Mouse (Mus musculus): ENCODE data around the gene Mylk4.

The Mylk4 gene

DNA sequence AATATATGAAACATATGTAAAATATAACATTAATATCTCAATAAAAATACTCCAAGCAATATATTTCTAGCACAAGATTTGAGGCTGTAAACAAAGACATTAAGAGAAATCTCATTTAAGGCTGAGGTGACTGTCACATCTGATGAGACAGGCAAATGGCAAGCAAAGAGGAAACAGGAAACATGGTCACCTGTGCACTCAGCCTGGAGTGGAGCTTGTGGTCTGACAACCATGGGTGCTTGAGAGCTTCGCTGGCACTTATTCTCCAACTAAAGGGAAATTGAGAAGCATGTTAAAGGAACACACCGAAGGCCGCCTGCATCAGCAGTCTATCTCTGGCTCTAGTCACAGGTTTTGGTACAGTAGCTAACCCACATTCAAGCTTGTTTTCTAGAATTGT, 71.2 kb downstream of the Mylk4 start:
- in situ Hi-C loops (cut with MseI, MboI): no loop called here

DNA sequence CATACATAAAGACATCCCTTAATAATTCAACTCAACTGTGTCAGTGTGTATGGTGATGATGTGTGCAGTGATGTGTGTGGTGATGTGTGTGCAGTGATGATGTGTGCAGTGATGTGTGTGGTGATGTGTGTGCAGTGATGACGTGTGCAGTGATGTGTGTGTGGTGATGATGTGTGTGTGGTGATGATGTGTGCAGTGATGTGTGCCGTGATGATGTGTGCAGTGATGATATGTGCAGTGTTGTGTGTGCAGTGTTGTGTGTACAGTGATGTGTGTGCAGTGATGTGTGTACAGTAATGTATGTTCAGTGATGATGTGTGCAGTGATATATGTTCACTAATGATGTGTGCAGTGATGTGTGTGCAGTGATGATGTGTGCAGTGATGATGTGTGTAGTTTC, 75.9 kb downstream of the Mylk4 start:
- in situ Hi-C loops (cut with MseI, MboI): no loop called here

GRCm38 (mm10) chr13:32706651-32707288, 77.0 kb downstream of the Mylk4 start:
- in situ Hi-C loops (cut with MseI, MboI): no loop called here

DNA sequence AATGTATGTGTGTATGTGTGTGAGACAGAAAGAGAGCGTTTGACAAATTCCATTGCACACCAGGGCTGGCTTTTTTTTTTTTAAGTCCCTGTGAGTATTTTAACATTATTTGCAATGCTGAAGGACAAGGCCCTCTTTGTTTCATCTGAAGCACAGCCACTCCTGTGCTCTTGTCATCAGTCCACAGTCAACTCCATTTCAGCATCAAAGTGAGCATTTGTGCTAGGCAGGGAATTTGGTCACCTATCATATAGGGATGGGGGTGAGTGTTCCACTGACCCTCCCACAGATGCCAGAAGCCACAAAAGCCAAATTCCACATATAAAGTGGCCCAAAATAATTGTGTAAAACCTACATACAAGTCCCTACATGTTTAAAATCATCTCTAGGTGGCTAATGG, 78.4 kb downstream of the Mylk4 start:
- in situ Hi-C loops (cut with MseI, MboI): no loop called here

DNA sequence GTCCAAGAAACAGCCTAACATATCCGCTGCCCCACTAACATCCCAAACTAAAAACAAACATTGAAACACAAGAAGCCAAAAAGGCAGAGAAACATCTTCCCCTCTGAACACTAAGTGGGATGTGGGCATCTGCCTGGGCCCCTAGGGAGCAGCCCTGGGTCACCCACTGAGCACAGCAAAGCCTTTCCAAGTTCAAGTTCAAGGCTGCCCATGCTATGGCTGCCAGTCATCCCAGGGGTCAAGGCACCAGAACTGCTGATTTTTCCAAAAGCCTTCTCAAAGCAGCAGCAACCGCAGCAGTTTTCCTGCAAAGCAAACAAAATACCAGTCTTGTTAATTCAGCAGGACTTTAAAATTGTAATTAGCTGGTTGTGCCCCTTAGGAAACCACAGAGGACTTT, 78.8 kb downstream of the Mylk4 start:
- in situ Hi-C loops (cut with MseI, MboI): no loop called here

- in situ Hi-C loops (cut with MseI, MboI): no loop called here
Observed at GRCm38 (mm10) chr13:32701564-32701963, 82.2 kb downstream of the Mylk4 start.

- in situ Hi-C loops (cut with MseI, MboI): no loop called here
Observed at GRCm38 (mm10) chr13:32699376-32699775, 84.4 kb downstream of the Mylk4 start.

DNA sequence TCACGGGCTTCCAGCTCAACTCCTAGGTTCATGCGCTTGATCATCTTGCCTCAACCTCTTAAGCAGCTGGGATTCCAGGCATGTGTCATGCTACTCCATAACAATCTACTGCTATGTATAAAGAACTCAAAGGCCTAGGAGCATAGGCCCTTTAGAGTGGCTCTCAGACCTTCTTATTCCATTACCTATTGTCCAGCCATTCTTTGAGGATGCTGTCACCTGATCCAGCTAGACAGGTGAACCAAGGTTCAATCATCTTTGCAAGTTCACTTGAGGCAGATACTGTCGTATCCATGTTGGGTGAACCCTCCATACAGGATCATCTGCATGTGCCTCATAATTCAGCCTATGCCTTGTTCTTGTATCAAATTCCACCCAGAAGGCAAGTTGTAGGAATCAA, 84.8 kb downstream of the Mylk4 start:
- in situ Hi-C loops (cut with MseI, MboI): no loop called here

GRCm38 (mm10) chr13:32693886-32694455, 89.8 kb downstream of the Mylk4 start:
- in situ Hi-C loops (cut with MseI, MboI): no loop called here

GRCm38 (mm10) chr13:32692563-32692962, 91.2 kb downstream of the Mylk4 start:
- in situ Hi-C loops (cut with MseI, MboI): no loop called here

- in situ Hi-C loops (cut with MseI, MboI): no loop called here
Observed at GRCm38 (mm10) chr13:32690279-32690678, 93.5 kb downstream of the Mylk4 start.

- in situ Hi-C loops (cut with MseI, MboI): no loop called here
Observed at GRCm38 (mm10) chr13:32680868-32681515, 102.8 kb downstream of the Mylk4 start.

DNA sequence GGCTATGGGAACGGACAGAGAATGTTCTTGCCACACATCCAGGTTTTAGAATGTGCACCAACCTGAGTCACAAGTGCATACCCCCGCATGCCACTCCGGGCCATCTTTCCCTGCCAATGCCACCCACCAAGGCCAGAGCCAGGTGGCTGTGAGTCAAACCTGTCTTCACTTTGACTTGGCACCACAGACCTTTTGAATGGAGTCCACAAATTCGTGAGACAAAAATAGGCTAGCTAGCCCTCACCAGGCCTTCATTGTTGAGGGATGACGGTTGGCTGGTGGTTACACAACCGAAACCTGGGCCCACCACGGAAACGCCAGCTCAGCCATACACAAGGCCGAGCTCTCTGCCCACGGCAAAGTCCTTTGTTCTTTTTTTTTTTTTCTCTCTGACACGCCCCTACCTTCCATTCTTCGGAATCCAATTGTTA, 103.6 kb downstream of the Mylk4 start:
- in situ Hi-C loops (cut with MseI, MboI): no loop called here

DNA sequence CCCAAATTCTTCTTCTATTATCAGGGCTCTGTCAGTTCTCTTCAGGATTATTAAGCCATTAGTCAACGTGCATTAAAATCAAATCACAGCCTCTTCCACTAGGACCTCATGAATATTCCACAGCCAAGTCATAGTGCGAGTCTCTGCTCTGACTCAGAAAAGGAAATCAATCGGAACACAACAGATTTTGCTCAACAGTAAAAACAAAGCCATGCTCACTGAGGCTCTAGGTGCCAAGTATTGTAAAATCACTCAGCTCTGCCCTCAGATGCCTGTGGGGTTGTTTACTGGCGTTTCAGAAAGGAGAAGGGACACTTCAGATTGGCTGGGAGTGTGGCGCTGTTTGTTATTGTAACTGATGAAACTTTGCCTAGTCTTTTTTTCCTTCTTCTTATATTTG, 104.8 kb downstream of the Mylk4 start:
- in situ Hi-C loops (cut with MseI, MboI): no loop called here

DNA sequence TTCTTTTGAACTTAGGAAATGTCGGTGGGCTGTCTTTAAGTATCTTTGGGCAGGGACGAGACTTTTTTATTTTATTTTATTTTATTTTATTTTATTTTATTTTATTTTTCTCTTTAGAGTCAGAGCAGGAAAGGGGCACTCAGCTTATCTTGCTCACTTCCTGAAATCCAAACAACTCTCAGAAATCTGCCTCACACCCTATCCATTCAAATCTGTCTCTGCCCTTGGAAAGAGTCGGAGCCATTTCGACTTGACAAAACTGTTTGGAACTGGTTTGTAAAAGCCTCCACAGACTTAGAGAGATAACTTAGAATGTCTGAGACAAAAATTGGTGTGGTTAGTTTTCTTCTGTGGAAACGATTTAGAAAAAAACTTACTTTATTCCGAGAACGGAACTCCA, 113.0 kb downstream of the Mylk4 start:
- in situ Hi-C loops (cut with MseI, MboI): no loop called here

GRCm38 (mm10) chr13:32668296-32668695, 115.5 kb downstream of the Mylk4 start:
- in situ Hi-C loops (cut with MseI, MboI): no loop called here

GRCm38 (mm10) chr13:32667386-32667785, 116.4 kb downstream of the Mylk4 start:
- in situ Hi-C loops (cut with MseI, MboI): no loop called here

DNA sequence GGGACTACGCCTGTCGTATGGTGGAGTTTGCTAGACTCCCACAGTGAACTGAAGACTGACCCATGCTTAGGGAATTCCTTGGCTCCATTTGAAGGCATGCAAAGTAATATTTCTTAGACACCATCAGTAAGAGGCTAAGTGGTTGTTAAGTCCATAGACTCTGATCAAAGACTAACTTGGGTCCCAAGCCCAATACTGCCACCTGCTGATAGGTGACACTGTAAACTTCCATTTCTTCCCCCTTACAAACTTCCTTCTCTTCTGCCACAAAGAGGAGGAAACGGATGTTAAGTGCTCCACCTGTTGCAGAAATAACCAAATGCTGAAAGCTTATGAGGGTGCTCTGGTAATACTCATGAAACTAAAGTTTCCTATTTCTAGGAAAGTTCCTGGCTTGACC, 121.7 kb downstream of the Mylk4 start:
- in situ Hi-C loops (cut with MseI, MboI): no loop called here

- in situ Hi-C loops (cut with MseI, MboI): no loop called here
Observed at GRCm38 (mm10) chr13:32660294-32660693, 123.5 kb downstream of the Mylk4 start.

GRCm38 (mm10) chr13:32659271-32659670, 124.5 kb downstream of the Mylk4 start:
- in situ Hi-C loops (cut with MseI, MboI): no loop called here

DNA sequence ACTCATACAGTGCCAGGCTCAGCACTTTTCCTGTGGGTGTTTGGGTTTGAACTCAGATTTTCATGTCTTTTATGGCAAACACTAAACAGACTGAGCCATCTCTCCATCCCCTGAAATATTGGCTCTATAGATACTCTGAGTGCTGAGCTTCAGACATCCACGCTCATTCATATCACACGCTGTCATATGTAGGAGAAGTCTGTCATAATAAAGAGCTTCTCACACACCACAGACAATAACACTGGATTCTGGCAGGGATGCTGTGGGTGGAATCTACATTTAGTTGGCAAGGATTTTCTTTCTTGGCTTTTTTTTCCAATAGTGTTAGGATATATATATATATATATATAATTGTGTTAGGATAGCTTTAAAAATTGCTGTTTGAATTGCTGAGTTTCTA, 126.2 kb downstream of the Mylk4 start:
- in situ Hi-C loops (cut with MseI, MboI): no loop called here
